Mouse (Mus musculus): ENCODE results near the gene Dpp8. TPM values are rescaled to one million over a fixed set of nuclear protein-coding genes. Genes with fewer than 3 reads are reported as not detected.
A peak's percentile ranks its signal among the peaks of the same experiment; 100 is the strongest.
"Not testable (repeated sequence)": the region's sequence is repeated elsewhere in the genome, so short reads cannot be mapped to it uniquely, and the experiment has no call there.

Gene Dpp8
- 31.5 and 32.3 TPM in 2 replicates for polyA plus RNA-seq (2015; fragmentation: Nextera tagmentation; extraction: Ambion mirVana)

GRCm38 (mm10) chr9:65032269-65033108 is at the start of gene Dpp8:
Dpp8 (plus strand) TSS chr9:65032414.
- Histone ChIP-seq H3K9me3 (replicated peaks; ENCODE audit: control insufficient read depth, low read length) (no peaks in the 10 kb centered on the region), H3K4me2 (ENCODE audit: low read depth, low read length) (peak within 1 kb of the TSS; percentile 84), H3K27me3 (ENCODE audit: control insufficient read depth, insufficient read depth, low read length) (no peaks in the 10 kb centered on the region), H3K36me3 (ENCODE audit: control insufficient read depth, insufficient read depth) (no peaks in the 10 kb centered on the region), H3K27ac (ENCODE audit: low read length) (peak within 1 kb of the TSS; percentile 95), H3K9ac (ENCODE audit: low read length) (peak within 1 kb of the TSS; percentile 98), H3K4me3 (ENCODE audit: low read length) (peak within 1 kb of the TSS; percentile 100), H3K4me1 (ENCODE audit: control insufficient read depth, insufficient read depth, low read length) (peaks cover 12% of the 10 kb centered on the region)
- peak; percentile 92 for ATAC-seq (replicated peaks; ENCODE audit: extremely low read depth, insufficient read depth, low FRiP score)
- under 1% methylated on average over 85 of the region's 85 CpGs for WGBS

GRCm38 (mm10) chr9:64985037-64985794 is 47.0 kb upstream of the Dpp8 start:
- Histone ChIP-seq H3K4me1 (ENCODE audit: control insufficient read depth, insufficient read depth, low read length) (peaks cover 6% of the 10 kb centered on the region), H3K4me3 (ENCODE audit: low read length) (no peak overlapping the region), H3K27ac (ENCODE audit: low read length) (peak overlapping the region; percentile 23), H3K9ac (ENCODE audit: low read length) (no peak overlapping the region), H3K27me3 (ENCODE audit: control insufficient read depth, insufficient read depth, low read length) (no peaks in the 10 kb centered on the region), H3K36me3 (ENCODE audit: control insufficient read depth, insufficient read depth) (peaks cover 41% of the 10 kb centered on the region), H3K9me3 (replicated peaks; ENCODE audit: control insufficient read depth, low read length) (no peaks in the 10 kb centered on the region), H3K4me2 (ENCODE audit: low read depth, low read length) (no peak overlapping the region)
- 25% methylated on average over 8 of the region's 8 CpGs for WGBS
- ATAC-seq (replicated peaks; ENCODE audit: extremely low read depth, insufficient read depth, low FRiP score) = peak; percentile 19; the same call in 1 of the 2 replicates

- H3K4me1 ChIP-seq (ENCODE audit: control insufficient read depth, insufficient read depth, low read length) = peaks cover 6% of the 10 kb centered on the region
- no peak overlapping the region for H3K4me3 ChIP-seq (ENCODE audit: low read length)
- no peak overlapping the region for H3K9ac ChIP-seq (ENCODE audit: low read length)
- 41% methylated on average over 9 of the region's 9 CpGs for WGBS
- H3K27me3 ChIP-seq (ENCODE audit: control insufficient read depth, insufficient read depth, low read length) = no peaks in the 10 kb centered on the region
- no peaks in the 10 kb centered on the region for H3K9me3 ChIP-seq (replicated peaks; ENCODE audit: control insufficient read depth, low read length)
- peaks cover 36% of the 10 kb centered on the region for H3K36me3 ChIP-seq (ENCODE audit: control insufficient read depth, insufficient read depth)
- H3K4me2 ChIP-seq (ENCODE audit: low read depth, low read length) = no peak overlapping the region
- ATAC-seq (replicated peaks; ENCODE audit: extremely low read depth, insufficient read depth, low FRiP score) = peak; percentile 71; the same call in 1 of the 2 replicates
- H3K27ac ChIP-seq (ENCODE audit: low read length) = peak overlapping the region; percentile 28
Measured at GRCm38 (mm10) chr9:64985807-64986206, 46.4 kb upstream of the Dpp8 start.

DNA sequence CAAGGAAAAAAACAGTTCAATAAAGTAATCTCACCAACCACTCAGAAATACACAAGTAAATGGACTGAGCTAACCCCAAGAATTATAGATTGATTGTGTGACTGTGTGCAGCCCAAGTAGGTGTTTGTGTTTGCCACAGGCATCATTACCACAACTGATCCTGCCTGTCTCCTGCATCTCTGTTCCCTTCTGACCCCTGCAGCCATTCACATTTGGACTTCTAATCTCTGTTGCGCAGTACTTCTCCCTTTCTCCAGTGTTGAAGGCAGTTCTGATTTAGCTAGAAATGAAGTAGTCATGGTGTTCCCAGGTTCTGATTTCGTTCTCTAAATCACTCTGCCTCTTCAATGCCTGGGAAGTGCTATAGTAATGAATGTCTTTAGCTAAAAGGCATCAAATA is 44.6 kb upstream of the Dpp8 start:
- Histone ChIP-seq H3K9me3 (replicated peaks; ENCODE audit: control insufficient read depth, low read length) (no peaks in the 10 kb centered on the region), H3K27ac (ENCODE audit: low read length) (no peak overlapping the region), H3K9ac (ENCODE audit: low read length) (no peak overlapping the region), H3K36me3 (ENCODE audit: control insufficient read depth, insufficient read depth) (peaks cover 29% of the 10 kb centered on the region), H3K4me2 (ENCODE audit: low read depth, low read length) (no peak overlapping the region), H3K4me3 (ENCODE audit: low read length) (no peak overlapping the region), H3K27me3 (ENCODE audit: control insufficient read depth, insufficient read depth, low read length) (no peaks in the 10 kb centered on the region), H3K4me1 (ENCODE audit: control insufficient read depth, insufficient read depth, low read length) (peaks cover 6% of the 10 kb centered on the region)
- WGBS = 93% methylated on average over 2 of the region's 2 CpGs
- no peak for ATAC-seq (replicated peaks; ENCODE audit: extremely low read depth, insufficient read depth, low FRiP score)

GRCm38 (mm10) chr9:64988443-64988842 is 43.8 kb upstream of the Dpp8 start:
- Histone ChIP-seq H3K27ac (ENCODE audit: low read length) (no peak overlapping the region), H3K9me3 (replicated peaks; ENCODE audit: control insufficient read depth, low read length) (no peaks in the 10 kb centered on the region), H3K4me1 (ENCODE audit: control insufficient read depth, insufficient read depth, low read length) (peaks cover 6% of the 10 kb centered on the region), H3K4me3 (ENCODE audit: low read length) (no peak overlapping the region), H3K9ac (ENCODE audit: low read length) (no peak overlapping the region), H3K36me3 (ENCODE audit: control insufficient read depth, insufficient read depth) (peaks cover 27% of the 10 kb centered on the region), H3K27me3 (ENCODE audit: control insufficient read depth, insufficient read depth, low read length) (no peaks in the 10 kb centered on the region), H3K4me2 (ENCODE audit: low read depth, low read length) (no peak overlapping the region)
- 64% methylated on average over 6 of the region's 6 CpGs for WGBS
- ATAC-seq (replicated peaks; ENCODE audit: extremely low read depth, insufficient read depth, low FRiP score) = no peak

GRCm38 (mm10) chr9:64990291-64990690 is 41.9 kb upstream of the Dpp8 start:
- peaks cover 4% of the 10 kb centered on the region for H3K4me1 ChIP-seq (ENCODE audit: control insufficient read depth, insufficient read depth, low read length)
- peaks cover 20% of the 10 kb centered on the region for H3K36me3 ChIP-seq (ENCODE audit: control insufficient read depth, insufficient read depth)
- H3K9me3 ChIP-seq (replicated peaks; ENCODE audit: control insufficient read depth, low read length) = no peaks in the 10 kb centered on the region
- ATAC-seq (replicated peaks; ENCODE audit: extremely low read depth, insufficient read depth, low FRiP score) = no peak
- H3K4me2 ChIP-seq (ENCODE audit: low read depth, low read length) = no peak overlapping the region
- no peaks in the 10 kb centered on the region for H3K27me3 ChIP-seq (ENCODE audit: control insufficient read depth, insufficient read depth, low read length)
- no peak overlapping the region for H3K9ac ChIP-seq (ENCODE audit: low read length)
- H3K27ac ChIP-seq (ENCODE audit: low read length) = no peak overlapping the region
- no peak overlapping the region for H3K4me3 ChIP-seq (ENCODE audit: low read length)
- WGBS = 48% methylated on average over 7 of the region's 7 CpGs

DNA sequence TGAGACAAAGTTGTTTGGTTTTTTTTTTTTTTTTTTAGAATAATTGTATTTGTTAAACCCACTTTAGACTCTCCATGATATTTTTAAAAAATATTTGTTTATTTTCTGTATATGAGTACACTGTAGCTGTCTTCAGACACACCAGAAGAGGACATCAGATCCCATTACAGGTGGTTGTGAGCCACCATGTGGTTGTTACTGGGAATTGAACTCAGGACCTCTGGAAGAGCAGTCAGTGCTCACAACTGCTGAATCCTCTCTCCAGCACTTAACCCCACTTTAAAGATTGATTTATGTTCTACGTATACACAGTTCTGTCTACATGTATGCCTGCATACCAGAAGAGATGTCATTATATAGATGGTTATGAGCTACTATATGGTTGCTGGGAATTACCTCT is 36.8 kb upstream of the Dpp8 start:
- not testable (repeated sequence) for H3K4me2 ChIP-seq (ENCODE audit: low read depth, low read length); H3K4me3 ChIP-seq (ENCODE audit: low read length); H3K9ac ChIP-seq (ENCODE audit: low read length); H3K27me3 ChIP-seq (ENCODE audit: control insufficient read depth, insufficient read depth, low read length); H3K4me1 ChIP-seq (ENCODE audit: control insufficient read depth, insufficient read depth, low read length); H3K27ac ChIP-seq (ENCODE audit: low read length); ATAC-seq (replicated peaks; ENCODE audit: extremely low read depth, insufficient read depth, low FRiP score); H3K9me3 ChIP-seq (replicated peaks; ENCODE audit: control insufficient read depth, low read length)
- 68% methylated on average over 1 of the region's 1 CpGs for WGBS
- H3K36me3 ChIP-seq (ENCODE audit: control insufficient read depth, insufficient read depth) = peaks cover 21% of the 10 kb centered on the region

DNA sequence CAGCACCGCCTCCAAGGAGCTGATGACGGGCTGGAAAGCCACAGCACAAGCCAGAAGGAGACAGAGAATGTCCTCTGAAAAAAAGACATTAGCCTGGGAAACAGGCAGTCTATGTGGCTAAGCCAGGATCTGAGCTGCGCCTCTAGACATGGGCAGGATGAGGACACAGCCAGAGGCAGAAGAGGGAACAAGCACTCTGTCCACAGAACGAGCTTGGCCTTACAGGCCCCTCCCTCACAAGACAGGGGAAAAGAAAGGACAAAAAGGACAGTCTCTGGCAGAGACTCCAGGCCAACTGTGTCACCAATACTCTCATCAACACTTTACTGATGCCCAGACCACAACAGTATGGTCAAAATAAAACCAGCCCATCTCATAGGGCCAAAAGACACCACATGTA is 30.7 kb upstream of the Dpp8 start:
- Histone ChIP-seq H3K9me3 (replicated peaks; ENCODE audit: control insufficient read depth, low read length) (peaks cover 3% of the 10 kb centered on the region; the same call in 1 of the 2 replicates), H3K4me1 (ENCODE audit: control insufficient read depth, insufficient read depth, low read length) (no peaks in the 10 kb centered on the region), H3K4me2 (ENCODE audit: low read depth, low read length) (no peak overlapping the region), H3K36me3 (ENCODE audit: control insufficient read depth, insufficient read depth) (peaks cover 42% of the 10 kb centered on the region), H3K4me3 (ENCODE audit: low read length) (no peak overlapping the region), H3K27ac (ENCODE audit: low read length) (no peak overlapping the region), H3K27me3 (ENCODE audit: control insufficient read depth, insufficient read depth, low read length) (no peaks in the 10 kb centered on the region), H3K9ac (ENCODE audit: low read length) (no peak overlapping the region)
- WGBS = 63% methylated on average over 4 of the region's 4 CpGs
- ATAC-seq (replicated peaks; ENCODE audit: extremely low read depth, insufficient read depth, low FRiP score) = no peak

DNA sequence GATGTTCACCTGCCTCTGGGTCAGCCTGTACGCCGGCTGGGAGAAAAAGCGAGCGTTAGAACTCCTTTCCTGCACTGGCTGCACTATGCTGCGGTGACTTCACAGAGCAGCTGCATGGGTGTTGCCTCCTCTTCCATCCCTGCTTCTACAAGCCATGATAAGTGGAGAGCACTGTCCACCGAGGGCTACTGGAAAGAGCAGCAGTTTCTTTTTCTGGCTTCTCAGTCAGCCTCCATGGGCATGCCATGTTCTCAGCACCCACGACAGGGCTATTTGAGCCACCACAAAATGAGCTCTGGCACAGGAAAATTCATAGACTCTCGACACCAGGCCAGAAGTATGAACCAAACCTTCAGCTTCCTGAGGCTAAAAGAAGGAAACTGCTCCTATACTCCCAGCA is 26.5 kb upstream of the Dpp8 start:
- 87% methylated on average over 8 of the region's 8 CpGs for WGBS
- no peak overlapping the region for H3K27ac ChIP-seq (ENCODE audit: low read length)

More for the DNA sequence above, 26.5 kb upstream of the Dpp8 start:
- Histone ChIP-seq H3K27me3 (ENCODE audit: control insufficient read depth, insufficient read depth, low read length) (no peaks in the 10 kb centered on the region), H3K36me3 (ENCODE audit: control insufficient read depth, insufficient read depth) (peaks cover 43% of the 10 kb centered on the region), H3K9ac (ENCODE audit: low read length) (no peak overlapping the region), H3K9me3 (replicated peaks; ENCODE audit: control insufficient read depth, low read length) (peaks cover 3% of the 10 kb centered on the region; the same call in 1 of the 2 replicates), H3K4me3 (ENCODE audit: low read length) (no peak overlapping the region), H3K4me1 (ENCODE audit: control insufficient read depth, insufficient read depth, low read length) (no peaks in the 10 kb centered on the region), H3K4me2 (ENCODE audit: low read depth, low read length) (no peak overlapping the region)
- no peak for ATAC-seq (replicated peaks; ENCODE audit: extremely low read depth, insufficient read depth, low FRiP score)
